Mouse (Mus musculus): Measurements from ENCODE around the gene Ankrd17.

- TF ChIP-seq GATA1 (IDR thresholded peaks at IDR 0.05; ENCODE audit: low read length) (no peak), TAL1 (IDR thresholded peaks at IDR 0.05; ENCODE audit: low read length) (no peak)
These were observed 136.6 kb downstream of the Ankrd17 start for GRCm38 (mm10) chr5:90229760-90230159.

Data from erythroblast, embryonic 14.5 days (primary cell).